In the genomic region with DNA sequence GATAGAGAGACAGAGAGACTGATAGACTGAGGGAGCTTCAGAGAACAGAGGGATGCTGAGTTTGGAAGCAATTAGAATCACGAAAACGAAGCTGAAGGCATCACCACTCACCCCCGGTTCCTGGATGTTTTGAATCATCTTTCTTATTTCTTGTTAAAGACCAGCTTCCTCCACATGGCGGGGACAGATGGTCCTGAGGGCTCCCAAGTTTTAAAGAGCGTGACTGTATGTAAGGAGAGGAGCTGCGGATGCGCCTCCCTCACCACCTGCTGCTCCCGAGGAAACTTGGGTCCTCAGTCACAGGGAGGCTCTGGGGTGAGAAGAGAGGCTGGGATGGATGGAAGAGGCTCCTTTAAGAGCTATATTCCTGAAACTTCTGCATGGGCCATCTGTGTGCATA, we compare ENCODE assay signal across 26 mouse cellular contexts. TPM values are rescaled to one million over a fixed set of nuclear protein-coding genes. Genes with fewer than 3 reads are reported as not detected.
DNase-seq lines count a peak whose midpoint lies in the region; ATAC-seq and TF ChIP-seq lines count a peak whose summit lies in the region.
"Had no signal": no experiment of that assay in that cellular context is flagged by ENCODE, and none has a peak within 500 bp of the region (broad histone marks: within the 10 kb centered on the region; RNA-seq: fewer than 3 reads in every experiment).

No protein-coding gene starts in this region.

- no peak for ATAC-seq in hindbrain, embryonic 14.5 days (ENCODE audit: low FRiP score)
- ATAC-seq: lung, postnatal 0 days had no signal

- no peak for TF ChIP-seq CTCF in gastrocnemius, adult 2 months (IDR thresholded peaks at IDR 0.05)

- 87% methylated on average over 8 of the region's 8 CpGs for WGBS in hindbrain, embryonic 14.5 days

- H3K4me2 ChIP-seq in hindbrain, embryonic 14.5 days (replicated peaks): no peak overlapping the region
- H3K4me2 ChIP-seq: limb, embryonic 13.5 days had no signal

- intact Hi-C loops in left cerebral cortex, postnatal 25 days (cut with DNase I): no loop called here
- intact Hi-C loops in gastrocnemius, adult 2 months (cut with DNase I): no loop called here

- H3K36me3 ChIP-seq in hindbrain, embryonic 14.5 days (replicated peaks; ENCODE audit: control insufficient read depth, insufficient read depth): no peaks in the 10 kb centered on the region
- H3K36me3 ChIP-seq: limb, embryonic 13.5 days had no signal

- H3K27me3 ChIP-seq in hindbrain, embryonic 14.5 days (ENCODE audit: control insufficient read depth, insufficient read depth, low read length): no peaks in the 10 kb centered on the region
- H3K27me3 ChIP-seq: limb, embryonic 13.5 days had no signal

- H3K27ac ChIP-seq in gastrocnemius, adult 2 months: no peak overlapping the region
- H3K27ac ChIP-seq in hindbrain, embryonic 14.5 days: no peak overlapping the region
- H3K27ac ChIP-seq: heart, adult 2 months; limb, embryonic 13.5 days; liver, embryonic 14.5 days had no signal

- H3K4me1 ChIP-seq in hindbrain, embryonic 14.5 days (replicated peaks; ENCODE audit: control insufficient read depth, insufficient read depth, low read length): no peaks in the 10 kb centered on the region
- H3K4me1 ChIP-seq: limb, embryonic 13.5 days had no signal

- peak; percentile 63 to 73 for DNase-seq in left cerebral cortex, adult 18-20 months (ENCODE audit: low spot score in 2 of 2)
- no peak for DNase-seq in left cerebral cortex, adult 11 months (ENCODE audit: low spot score)
- peak; percentile 75 to 78 for DNase-seq in frontal cortex, postnatal 36 days (ENCODE audit: low spot score in 2 of 2)
- peak; percentile 65 to 94 for DNase-seq in left cerebral cortex, postnatal 25 days (ENCODE audit: low spot score in 2 of 2)
- no peak for DNase-seq in gastrocnemius, adult 2 months
- DNase-seq in hindbrain, embryonic 14.5 days (ENCODE audit: low spot score): no peak
- no peak for DNase-seq in thymus, adult 18-20 months
- DNase-seq: adrenal gland, postnatal 10 days; B cell, adult 2 months; cerebellum, postnatal 10 days; embryo, embryonic 11 days; gastrocnemius, postnatal 10 days; heart, adult 2 months; kidney, adult 9 months; kidney, postnatal 4 days; midbrain, embryonic 14.5 days; retina, postnatal 1 day; thymus, postnatal 4 days had no signal

- H3K4me3 ChIP-seq in gastrocnemius, adult 2 months: no peak overlapping the region
- H3K4me3 ChIP-seq in hindbrain, embryonic 14.5 days (replicated peaks; ENCODE audit: low read length): no peak overlapping the region
- H3K4me3 ChIP-seq: heart, adult 2 months; limb, embryonic 13.5 days had no signal

- no peaks in the 10 kb centered on the region for H3K9me3 ChIP-seq in hindbrain, embryonic 14.5 days (ENCODE audit: control insufficient read depth, low read length)
- H3K9me3 ChIP-seq: limb, embryonic 13.5 days had no signal

- no peak overlapping the region for H3K9ac ChIP-seq in hindbrain, embryonic 14.5 days
- H3K9ac ChIP-seq: limb, embryonic 13.5 days; liver, embryonic 14.5 days had no signal

RNA-seq across cellular contexts. Expression of gene Cacng6, which starts 36.3 kb away (rescaled TPM):
- 1 to 10 TPM; 1.0 to 1.9 TPM for total RNA-seq in left cerebral cortex, adult 18-20 months (2021)
- total RNA-seq in left cerebral cortex, postnatal 25 days (2021): 1 to 10 TPM in 1 of 2 experiments, under 1 TPM in 1; 0.98 to 1.6 TPM
- 100 to 1,000 TPM; 102 to 120 TPM for total RNA-seq in gastrocnemius, adult 2 months (2021)
- not detected in 2 replicates for polyA plus RNA-seq in hindbrain, embryonic 14.5 days (2014; fragmentation: Nextera tagmentation; extraction: Ambion mirVana)
- total RNA-seq: megakaryocyte, adult 5-6 weeks had no signal
- polyA plus RNA-seq: intestine, embryonic 14.5 days; liver, embryonic 14.5 days; lung, postnatal 0 days; midbrain, embryonic 14.5 days had no signal

RNA-seq across cellular contexts. Expression of gene Tarm1, which starts 42.2 kb away (rescaled TPM):
- not detected for total RNA-seq in left cerebral cortex, adult 18-20 months (2021)
- total RNA-seq in left cerebral cortex, postnatal 25 days (2021): not detected
- total RNA-seq in gastrocnemius, adult 2 months (2021): not detected
- polyA plus RNA-seq in hindbrain, embryonic 14.5 days (2014; fragmentation: Nextera tagmentation; extraction: Ambion mirVana): not detected in 2 replicates
- total RNA-seq: gastrocnemius, postnatal 10 days; heart, adult 2 months had no signal
- polyA plus RNA-seq: forebrain, embryonic 11.5 days; heart, embryonic 16.5 days; hindbrain, embryonic 11.5 days; intestine, embryonic 14.5 days; limb, embryonic 13.5 days; midbrain, embryonic 14.5 days had no signal

Comparison
In these comparisons a context has a peak if more than half of its experiments do, and no peak if none do; other contexts are left out.
1. DNase-seq: peak in left cerebral cortex, adult 18-20 months (2 of 2), frontal cortex, postnatal 36 days (2 of 2) and left cerebral cortex, postnatal 25 days (2 of 2); none in left cerebral cortex, adult 11 months (single experiment), gastrocnemius, adult 2 months (single experiment), hindbrain, embryonic 14.5 days (single experiment) and thymus, adult 18-20 months (0 of 2).
2. RNA of gene Cacng6, which starts 36.3 kb away (total RNA-seq): 102 to 120 TPM in gastrocnemius, adult 2 months; 1.0 to 1.9 TPM in left cerebral cortex, adult 18-20 months and 0.98 to 1.6 TPM in left cerebral cortex, postnatal 25 days; every median in the first group is over 10 times any median in the second.